Mouse (Mus musculus) embryonic facial prominence, embryonic 15.5 days (tissue): Measurements from ENCODE around the gene Ubxn2a. TPM values are rescaled to one million over a fixed set of nuclear protein-coding genes. Genes with fewer than 3 reads are reported as not detected.

Experiments used
- ATAC-seq: fragments of 200-750 bp; cut with Nextera tagmentation; 2 replicates; pipeline ENCODE4 v1.8.0; 2017; ENCODE audit warnings: low read depth, moderate TSS enrichment; ENCODE audit not compliant: insufficient number of reproducible peaks, low FRiP score, low TSS enrichment
- H3K27ac ChIP-seq: fragments of 300-500 bp; sonication (generic); replicated peaks from 2 replicates; pipeline ENCODE4 v1.5.1; 2015; ENCODE audit warnings: mild to moderate bottlenecking, inconsistent platforms
- H3K27me3 ChIP-seq: fragments of 300-500 bp; sonication (generic); 2 replicates; pipeline ENCODE4 v1.6.1; 2015; ENCODE audit warnings: inconsistent platforms
- H3K36me3 ChIP-seq: fragments of 300-500 bp; sonication (generic); 2 replicates; pipeline ENCODE4 v1.6.1; 2015; ENCODE audit warnings: mild to moderate bottlenecking, inconsistent platforms
- H3K4me1 ChIP-seq: fragments of 300-500 bp; sonication (generic); 2 replicates; pipeline ENCODE4 v1.6.1; 2015; ENCODE audit warnings: inconsistent platforms
- H3K4me2 ChIP-seq: fragments of 300-500 bp; sonication (generic); replicated peaks from 2 replicates; pipeline ENCODE4 v1.6.1; 2015; ENCODE audit warnings: mild to moderate bottlenecking, inconsistent platforms
- H3K4me3 ChIP-seq: fragments of 300-500 bp; sonication (generic); replicated peaks from 2 replicates; pipeline ENCODE4 v1.5.1; 2015; ENCODE audit warnings: mild to moderate bottlenecking, inconsistent platforms
- H3K9ac ChIP-seq: fragments of 300-500 bp; sonication (generic); 2 replicates; pipeline ENCODE4 v1.6.1; 2015; ENCODE audit warnings: inconsistent platforms
- H3K9me3 ChIP-seq: fragments of 300-500 bp; sonication (generic); replicated peaks from 2 replicates; pipeline ENCODE4 v1.6.1; 2016; ENCODE audit warnings: inconsistent platforms
- WGBS: fragments of 180-500 bp; shearing (Covaris S2); methylation state at CpG from one replicate; pipeline ENCODE4 v1.1.7; 2015; 5-methylcytosine and 5-hydroxymethylcytosine counted together
- polyA plus RNA-seq: library from polyadenylated mRNA; unstranded; fragments of >200 nt; fragmentation: Nextera tagmentation; extraction: Ambion mirVana; gene quantifications from 2 replicates; pipeline ENCODE4 v1.2.1, GENCODE M21; 2015

Gene Ubxn2a
- polyA plus RNA-seq, 1 experiment from 2014 or later: 28.0 TPM

- ATAC-seq: no peak
- Histone ChIP-seq H3K4me2 (no peak overlapping the region), H3K27me3 (no peaks in the 10 kb centered on the region), H3K9me3 (no peaks in the 10 kb centered on the region), H3K36me3 (peaks cover 18% of the 10 kb centered on the region), H3K27ac (no peak overlapping the region), H3K4me3 (no peak overlapping the region), H3K9ac (no peak overlapping the region), H3K4me1 (peaks cover 11% of the 10 kb centered on the region)
- 74% methylated on average over 9 of the region's 9 CpGs for WGBS
Observed at GRCm38 (mm10) chr12:4878296-4878783, 29.2 kb downstream of the Ubxn2a start.

GRCm38 (mm10) chr12:4875623-4876022 lies 31.9 kb downstream of the Ubxn2a start:
- Histone ChIP-seq H3K9ac (no peak overlapping the region), H3K27ac (no peak overlapping the region), H3K27me3 (no peaks in the 10 kb centered on the region), H3K9me3 (no peaks in the 10 kb centered on the region), H3K36me3 (peaks cover 11% of the 10 kb centered on the region), H3K4me2 (no peak overlapping the region), H3K4me1 (peaks cover 11% of the 10 kb centered on the region), H3K4me3 (no peak overlapping the region)
- 73% methylated on average over 8 of the region's 8 CpGs for WGBS
- no peak for ATAC-seq

- Histone ChIP-seq H3K27me3 (no peaks in the 10 kb centered on the region), H3K4me2 (peak within 1 kb of the TSS; percentile 85), H3K27ac (no peak within 1 kb of the TSS), H3K36me3 (peaks cover 7% of the 10 kb centered on the region), H3K4me1 (peaks cover 11% of the 10 kb centered on the region), H3K9ac (no peak within 1 kb of the TSS), H3K9me3 (no peaks in the 10 kb centered on the region), H3K4me3 (peak within 1 kb of the TSS; percentile 38)
- 4% methylated on average over 24 of the region's 24 CpGs for WGBS
- ATAC-seq: peak; percentile 66; the same call in 1 of the 2 replicates
Observed at GRCm38 (mm10) chr12:4874161-4874927, 33.2 kb downstream of the Ubxn2a start, which contains the start of gene Mfsd2b. Gene Mfsd2b, minus strand, starts transcription at chr12:4874359.

GRCm38 (mm10) chr12:4873531-4873930 lies 34.0 kb downstream of the Ubxn2a start:
- peak overlapping the region; percentile 38; the same call in 1 of the 2 replicates for H3K4me3 ChIP-seq
- H3K27ac ChIP-seq: no peak overlapping the region
- no peaks in the 10 kb centered on the region for H3K27me3 ChIP-seq
- no peak for ATAC-seq
- peak overlapping the region; percentile 85 for H3K4me2 ChIP-seq
- peaks cover 11% of the 10 kb centered on the region for H3K4me1 ChIP-seq
- WGBS: 83% methylated on average over 6 of the region's 6 CpGs
- no peaks in the 10 kb centered on the region for H3K36me3 ChIP-seq
- no peak overlapping the region for H3K9ac ChIP-seq
- H3K9me3 ChIP-seq: no peaks in the 10 kb centered on the region

- H3K4me2 ChIP-seq: no peak overlapping the region
- ATAC-seq: no peak
Observed at GRCm38 (mm10) chr12:4872983-4873477, 34.5 kb downstream of the Ubxn2a start.

GRCm38 (mm10) chr12:4872273-4872672 lies 35.2 kb downstream of the Ubxn2a start:
- Histone ChIP-seq H3K27ac (no peak overlapping the region), H3K27me3 (no peaks in the 10 kb centered on the region), H3K9me3 (no peaks in the 10 kb centered on the region), H3K4me1 (peaks cover 11% of the 10 kb centered on the region), H3K4me3 (no peak overlapping the region), H3K4me2 (no peak overlapping the region), H3K36me3 (no peaks in the 10 kb centered on the region), H3K9ac (no peak overlapping the region)
- no peak for ATAC-seq
- WGBS: 59% methylated on average over 4 of the region's 4 CpGs

More at GRCm38 (mm10) chr12:4872983-4873477, 34.5 kb downstream of the Ubxn2a start:
- H3K27me3 ChIP-seq: no peaks in the 10 kb centered on the region
- H3K27ac ChIP-seq: no peak overlapping the region
- no peak overlapping the region for H3K9ac ChIP-seq
- no peaks in the 10 kb centered on the region for H3K36me3 ChIP-seq
- peaks cover 11% of the 10 kb centered on the region for H3K4me1 ChIP-seq
- 77% methylated on average over 5 of the region's 5 CpGs for WGBS
- no peak overlapping the region for H3K4me3 ChIP-seq
- H3K9me3 ChIP-seq: no peaks in the 10 kb centered on the region

GRCm38 (mm10) chr12:4871260-4871659 lies 36.2 kb downstream of the Ubxn2a start:
- 85% methylated on average over 5 of the region's 5 CpGs for WGBS

GRCm38 (mm10) chr12:4868924-4869323 lies 38.6 kb downstream of the Ubxn2a start:
- Histone ChIP-seq H3K27ac (no peak overlapping the region), H3K9ac (no peak overlapping the region), H3K4me1 (peaks cover 11% of the 10 kb centered on the region), H3K27me3 (no peaks in the 10 kb centered on the region), H3K9me3 (no peaks in the 10 kb centered on the region), H3K4me2 (no peak overlapping the region), H3K36me3 (no peaks in the 10 kb centered on the region), H3K4me3 (no peak overlapping the region)
- no peak for ATAC-seq
- 60% methylated on average over 8 of the region's 8 CpGs for WGBS

More at GRCm38 (mm10) chr12:4871260-4871659, 36.2 kb downstream of the Ubxn2a start:
- Histone ChIP-seq H3K27ac (no peak overlapping the region), H3K9me3 (no peaks in the 10 kb centered on the region), H3K4me3 (no peak overlapping the region), H3K36me3 (no peaks in the 10 kb centered on the region), H3K27me3 (no peaks in the 10 kb centered on the region), H3K9ac (no peak overlapping the region), H3K4me1 (peaks cover 11% of the 10 kb centered on the region), H3K4me2 (no peak overlapping the region)
- no peak for ATAC-seq

GRCm38 (mm10) chr12:4864338-4864690 lies 43.2 kb downstream of the Ubxn2a start:
- Histone ChIP-seq H3K9me3 (no peaks in the 10 kb centered on the region), H3K27ac (peak overlapping the region; percentile 48; the same call in 1 of the 2 replicates), H3K4me2 (no peak overlapping the region), H3K4me3 (no peak overlapping the region), H3K27me3 (no peaks in the 10 kb centered on the region), H3K36me3 (no peaks in the 10 kb centered on the region), H3K9ac (no peak overlapping the region), H3K4me1 (peaks cover 12% of the 10 kb centered on the region)
- WGBS: 50% methylated on average over 4 of the region's 4 CpGs
- ATAC-seq: no peak

GRCm38 (mm10) chr12:4863654-4864337 lies 43.7 kb downstream of the Ubxn2a start:
- 43% methylated on average over 4 of the region's 4 CpGs for WGBS
- peak overlapping the region; percentile 48 for H3K27ac ChIP-seq
- 0 out of 2 replicates have a peak, but pooled peaks have one; percentile 54 for ATAC-seq

GRCm38 (mm10) chr12:4862672-4863071 lies 44.8 kb downstream of the Ubxn2a start:
- H3K27ac ChIP-seq: no peak overlapping the region
- no peak overlapping the region for H3K9ac ChIP-seq
- H3K27me3 ChIP-seq: no peaks in the 10 kb centered on the region
- H3K36me3 ChIP-seq: peaks cover 4% of the 10 kb centered on the region; the same call in 1 of the 2 replicates
- peaks cover 12% of the 10 kb centered on the region for H3K4me1 ChIP-seq
- no peaks in the 10 kb centered on the region for H3K9me3 ChIP-seq
- H3K4me3 ChIP-seq: no peak overlapping the region
- no peak for ATAC-seq
- WGBS: 89% methylated on average over 4 of the region's 4 CpGs
- H3K4me2 ChIP-seq: no peak overlapping the region

More at GRCm38 (mm10) chr12:4863654-4864337, 43.7 kb downstream of the Ubxn2a start:
- H3K4me1 ChIP-seq: peaks cover 12% of the 10 kb centered on the region
- no peak overlapping the region for H3K9ac ChIP-seq
- no peaks in the 10 kb centered on the region for H3K36me3 ChIP-seq
- H3K27me3 ChIP-seq: no peaks in the 10 kb centered on the region
- no peaks in the 10 kb centered on the region for H3K9me3 ChIP-seq
- H3K4me2 ChIP-seq: no peak overlapping the region
- H3K4me3 ChIP-seq: no peak overlapping the region
